Mouse (Mus musculus) E14TG2a.4 (cell line): ENCODE results near the gene Arhgef1.

Experiments
- H3K27me3 ChIP-seq: 2 replicates; pipeline ENCODE4 v1.6.1; 2014; ENCODE audit warnings: low read length, control low read depth; ENCODE audit not compliant: insufficient read depth
- H3K36me3 ChIP-seq: 2 replicates; pipeline ENCODE4 v1.6.1; 2014; ENCODE audit warnings: low read length, control low read depth; ENCODE audit not compliant: insufficient read depth
- H3K4me1 ChIP-seq: replicated peaks from 2 replicates; pipeline ENCODE4 v1.6.1; 2014; ENCODE audit warnings: low read depth, low read length, control low read depth
- H3K4me3 ChIP-seq: replicated peaks from 2 replicates; pipeline ENCODE4 v1.5.1; 2014; ENCODE audit warnings: mild to moderate bottlenecking, low read length
- H3K9me3 ChIP-seq: 2 replicates; pipeline ENCODE4 v1.6.1; 2014; ENCODE audit warnings: low read length, control low read depth
- CTCF ChIP-seq: conservative IDR thresholded peaks from 2 replicates; pipeline ENCODE4 v1.5.1; 2014; ENCODE audit warnings: low read length
- NANOG ChIP-seq: IDR thresholded peaks from 2 replicates; pipeline ENCODE4 v1.6.1; 2014; ENCODE audit warnings: borderline replicate concordance, low read length, mixed read lengths
- POU5F1 ChIP-seq: IDR thresholded peaks from 2 replicates; pipeline ENCODE4 v1.6.1; 2014; ENCODE audit warnings: low read length, borderline replicate concordance

Gene Arhgef1

GRCm38 (mm10) chr7:24902630-24903443 is at the start of gene Arhgef1:
Arhgef1 (plus strand) TSS chr7:24902912.
- no peak for TF ChIP-seq POU5F1
- TF ChIP-seq NANOG: no peak
- no peak for TF ChIP-seq CTCF
- Histone ChIP-seq H3K36me3 (peaks cover 2% of the 10 kb centered on the region), H3K4me1 (peaks cover 83% of the 10 kb centered on the region), H3K4me3 (peak within 1 kb of the TSS; percentile 88), H3K27me3 (no peaks in the 10 kb centered on the region), H3K9me3 (no peaks in the 10 kb centered on the region)

- peak overlapping the region; percentile 71 for H3K4me3 ChIP-seq
- peaks cover 88% of the 10 kb centered on the region for H3K4me1 ChIP-seq
- no peak for TF ChIP-seq CTCF
- no peak for TF ChIP-seq NANOG
- no peak for TF ChIP-seq POU5F1
- no peaks in the 10 kb centered on the region for H3K9me3 ChIP-seq
- H3K36me3 ChIP-seq: no peaks in the 10 kb centered on the region
- H3K27me3 ChIP-seq: no peaks in the 10 kb centered on the region
These were observed 49.5 kb upstream of the Arhgef1 start for GRCm38 (mm10) chr7:24853233-24853563.

DNA sequence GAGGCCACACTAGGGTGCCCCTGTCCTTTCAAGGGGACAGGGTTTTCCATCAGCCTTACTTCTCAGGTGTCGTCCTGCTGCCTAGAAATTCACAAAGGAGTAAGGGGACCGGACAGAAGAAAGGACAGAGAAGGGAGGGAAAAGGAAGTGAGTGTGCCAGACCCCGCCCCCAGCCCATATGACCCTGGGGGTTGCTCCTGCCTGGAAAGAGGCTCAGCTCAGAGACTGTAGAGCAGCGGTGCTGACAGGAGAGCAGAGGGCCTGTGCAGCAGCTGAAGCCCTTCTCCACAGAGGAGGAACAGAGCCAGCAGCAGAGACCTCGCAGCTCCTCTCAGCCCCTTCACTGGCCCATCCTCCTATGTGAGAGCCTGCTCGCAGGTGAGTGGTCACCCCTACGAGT is 49.0 kb upstream of the Arhgef1 start:
- H3K4me3 ChIP-seq: peak overlapping the region; percentile 71
- TF ChIP-seq CTCF (no peak), POU5F1 (no peak), NANOG (no peak)
- no peaks in the 10 kb centered on the region for H3K27me3 ChIP-seq

GRCm38 (mm10) chr7:24856460-24857120 is 46.1 kb upstream of the Arhgef1 start:
- Histone ChIP-seq H3K4me1 (peaks cover 60% of the 10 kb centered on the region), H3K36me3 (no peaks in the 10 kb centered on the region), H3K4me3 (peak overlapping the region; percentile 37), H3K27me3 (peaks cover 8% of the 10 kb centered on the region; the same call in 1 of the 2 replicates), H3K9me3 (no peaks in the 10 kb centered on the region)
- TF ChIP-seq CTCF (no peak), NANOG (no peak), POU5F1 (no peak)

More for the DNA sequence above, 49.0 kb upstream of the Arhgef1 start:
- Histone ChIP-seq H3K9me3 (no peaks in the 10 kb centered on the region), H3K4me1 (peaks cover 87% of the 10 kb centered on the region), H3K36me3 (no peaks in the 10 kb centered on the region)

DNA sequence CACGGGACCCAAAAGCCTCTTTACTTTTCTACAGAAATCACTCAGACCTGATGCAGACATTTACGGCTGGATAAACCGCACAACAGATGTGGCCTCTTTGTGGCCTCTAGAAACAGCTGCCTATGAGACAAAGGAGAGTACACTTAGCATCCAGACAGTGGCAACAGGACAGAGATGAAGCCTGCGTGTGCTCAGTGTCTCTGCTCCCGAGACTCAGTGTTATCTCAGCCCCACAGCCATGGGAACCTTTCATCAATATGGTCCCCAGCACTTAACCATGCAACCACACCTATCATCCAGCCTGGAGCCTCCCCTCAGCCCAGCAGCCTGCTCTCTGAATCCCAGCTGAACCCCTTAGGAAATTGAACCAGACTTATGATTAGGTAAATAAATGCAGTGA is 43.5 kb upstream of the Arhgef1 start:
- H3K4me3 ChIP-seq: no peak overlapping the region
- TF ChIP-seq POU5F1 (no peak), CTCF (no peak), NANOG (no peak)
- no peaks in the 10 kb centered on the region for H3K9me3 ChIP-seq
- no peaks in the 10 kb centered on the region for H3K36me3 ChIP-seq
- H3K4me1 ChIP-seq: peaks cover 35% of the 10 kb centered on the region
- peaks cover 10% of the 10 kb centered on the region for H3K27me3 ChIP-seq

- TF ChIP-seq POU5F1 (no peak), NANOG (no peak), CTCF (no peak)
- peaks cover 21% of the 10 kb centered on the region for H3K4me1 ChIP-seq
These were observed 40.8 kb upstream of the Arhgef1 start, which contains the start of gene Gm9844 for GRCm38 (mm10) chr7:24861913-24862312. Gm9844 (plus strand) TSS chr7:24862213.

GRCm38 (mm10) chr7:24862853-24863252 is 39.9 kb upstream of the Arhgef1 start:
- Histone ChIP-seq H3K9me3 (no peaks in the 10 kb centered on the region), H3K27me3 (peaks cover 37% of the 10 kb centered on the region), H3K4me1 (peaks cover 11% of the 10 kb centered on the region), H3K4me3 (no peak overlapping the region), H3K36me3 (no peaks in the 10 kb centered on the region)
- no peak for TF ChIP-seq NANOG
- TF ChIP-seq POU5F1: no peak
- no peak for TF ChIP-seq CTCF

More at GRCm38 (mm10) chr7:24861913-24862312, 40.8 kb upstream of the Arhgef1 start, which contains the start of gene Gm9844:
- peaks cover 30% of the 10 kb centered on the region for H3K27me3 ChIP-seq
- no peaks in the 10 kb centered on the region for H3K9me3 ChIP-seq
- no peaks in the 10 kb centered on the region for H3K36me3 ChIP-seq
- no peak within 1 kb of the TSS for H3K4me3 ChIP-seq

DNA sequence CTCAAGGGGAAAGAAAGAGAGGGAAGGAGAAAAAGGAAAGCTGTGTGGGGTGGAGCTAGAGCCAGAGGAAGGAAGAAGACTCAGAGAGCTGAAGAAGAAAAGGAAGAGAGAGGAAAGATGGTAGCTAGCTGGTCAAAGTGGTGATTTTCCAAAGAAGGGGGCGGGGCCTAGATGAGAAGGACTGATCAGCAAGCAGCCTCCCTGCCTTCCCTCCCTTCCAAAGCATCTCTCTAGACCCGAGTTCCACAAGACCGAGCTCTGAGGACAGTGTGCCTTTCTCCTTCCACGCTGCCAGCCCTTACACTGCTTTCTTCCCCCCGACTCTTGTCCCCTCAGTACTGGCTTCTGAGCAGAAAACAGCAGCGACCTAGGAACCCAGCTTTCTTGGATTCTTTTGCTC is 38.6 kb upstream of the Arhgef1 start:
- Histone ChIP-seq H3K36me3 (no peaks in the 10 kb centered on the region), H3K4me3 (no peak overlapping the region), H3K9me3 (no peaks in the 10 kb centered on the region), H3K4me1 (peaks cover 11% of the 10 kb centered on the region), H3K27me3 (peaks cover 45% of the 10 kb centered on the region)
- TF ChIP-seq NANOG: no peak
- no peak for TF ChIP-seq CTCF
- no peak for TF ChIP-seq POU5F1
